Mouse (Mus musculus) CH12F3 (cell line): ENCODE measurements around the gene Snai3.

Experiments
- in situ Hi-C: fragments of 300-500 bp; cut with MboI; formaldehyde crosslinking; loops from 2 replicates; pipeline ENCODE4 v1.14.3; 2020; ENCODE audit warnings: low sequenced_read_pairs

The Snai3 gene

DNA sequence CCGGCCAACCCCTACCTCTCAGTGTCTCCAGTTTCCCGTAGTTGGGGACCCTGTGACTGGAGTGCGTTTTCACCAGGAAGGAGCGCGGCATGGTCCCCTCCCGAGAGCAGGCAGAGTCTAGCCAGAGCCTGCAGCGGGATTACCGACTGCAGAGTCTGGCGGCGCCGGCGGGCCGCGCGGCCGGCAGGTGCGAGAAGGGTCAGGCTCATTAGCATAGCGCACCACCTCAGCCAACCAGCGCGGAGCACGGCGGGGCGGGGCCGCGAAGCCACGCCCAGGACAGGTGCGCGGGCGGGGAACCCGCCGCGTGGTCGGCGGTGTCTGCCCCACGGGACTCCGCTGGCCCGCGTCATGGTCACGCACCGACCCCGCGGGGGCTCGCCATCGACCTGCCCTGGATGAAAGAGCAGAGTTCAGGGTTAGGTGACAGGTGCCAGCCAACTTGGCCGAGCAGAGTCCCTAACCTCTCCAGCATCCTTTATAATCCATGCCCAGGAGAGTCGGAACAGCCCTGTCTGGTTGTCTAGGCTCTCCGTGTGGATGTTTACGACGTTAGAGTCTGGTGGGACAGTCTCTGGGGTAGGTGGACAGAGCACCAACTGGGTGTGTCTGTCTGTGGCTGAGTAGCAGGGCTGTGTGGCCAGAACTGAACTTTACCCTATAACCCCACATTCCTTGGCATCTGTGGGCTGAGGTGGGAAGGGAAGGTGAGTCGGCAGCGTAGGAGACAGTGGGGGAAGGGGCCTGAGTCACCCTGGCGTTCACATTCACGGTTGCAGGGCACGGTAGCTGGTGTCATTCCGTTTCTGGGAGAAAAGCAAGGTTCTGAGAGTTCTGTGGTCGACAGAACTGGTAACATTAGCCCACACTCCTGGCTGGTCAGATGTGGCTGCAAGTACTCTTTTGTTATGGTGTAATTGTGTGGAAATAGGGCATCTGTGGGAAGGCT lies at the start of gene Snai3:
Gene Snai3, minus strand, starts transcription at position 210 of the 949 bp plus-strand sequence.
- in situ Hi-C loops: no loop called here

- in situ Hi-C loops: no loop called here
These were observed 40.3 kb upstream of the Snai3 start for GRCm38 (mm10) chr8:122500856-122501255.

DNA sequence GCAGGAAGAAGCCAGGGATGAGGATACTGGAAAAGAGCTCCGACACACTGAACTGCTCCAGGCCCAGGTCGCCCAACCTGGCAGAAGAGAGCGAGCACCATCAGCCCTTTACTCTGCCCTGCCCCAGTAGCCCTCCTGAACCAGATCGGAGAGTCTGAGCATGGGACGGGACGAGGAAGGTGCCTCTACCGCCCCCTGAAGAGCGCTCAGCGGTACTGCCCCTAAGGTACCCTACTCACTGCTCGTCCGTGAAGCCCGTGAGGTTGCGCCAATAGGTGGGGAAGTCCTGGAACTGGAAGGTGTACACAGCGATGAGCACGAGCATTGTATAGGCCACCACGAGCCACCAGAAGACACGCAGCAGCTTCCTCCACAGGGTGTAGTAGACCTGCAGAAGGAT lies 37.4 kb upstream of the Snai3 start:
- in situ Hi-C loops: no loop called here

DNA sequence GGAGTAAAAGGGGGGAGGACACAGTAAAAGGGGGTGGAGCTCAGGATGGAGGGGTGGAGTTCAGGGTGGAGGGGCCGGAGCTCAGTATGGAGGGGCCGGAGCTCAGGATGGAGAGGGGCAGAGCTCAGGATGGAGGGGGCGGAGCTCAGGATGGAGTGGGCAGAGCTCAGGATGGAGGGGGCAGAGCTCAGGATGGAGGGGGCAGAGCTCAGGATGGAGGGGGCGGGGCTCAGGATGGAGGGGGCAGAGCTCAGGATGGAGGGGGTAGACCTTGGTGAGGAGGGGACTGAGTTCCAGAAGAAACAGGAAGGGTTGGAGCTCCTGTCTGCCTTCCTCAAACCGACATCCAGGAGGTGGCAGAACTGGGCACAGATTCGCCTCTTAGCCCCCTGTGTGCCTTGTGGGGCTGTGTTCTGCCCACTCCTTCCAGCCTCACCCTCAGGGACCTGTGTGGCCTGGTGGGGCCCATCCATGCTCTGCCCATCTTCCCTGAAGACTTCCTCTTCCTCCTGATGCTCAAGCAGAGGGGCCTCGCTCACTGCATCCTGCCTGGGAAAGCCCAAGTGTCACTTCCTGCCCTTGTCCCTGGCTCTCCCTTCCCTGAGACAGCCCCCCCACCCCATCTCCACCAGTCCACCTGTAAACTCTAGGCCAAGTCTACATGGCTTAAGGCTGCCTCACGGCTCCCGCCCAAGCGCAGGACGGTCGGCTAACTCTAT lies 36.6 kb upstream of the Snai3 start:
- in situ Hi-C loops: no loop called here

- in situ Hi-C loops: no loop called here
These were observed 27.9 kb upstream of the Snai3 start for GRCm38 (mm10) chr8:122488387-122488786.

GRCm38 (mm10) chr8:122484831-122485230 lies 24.3 kb upstream of the Snai3 start:
- in situ Hi-C loops: no loop called here

DNA sequence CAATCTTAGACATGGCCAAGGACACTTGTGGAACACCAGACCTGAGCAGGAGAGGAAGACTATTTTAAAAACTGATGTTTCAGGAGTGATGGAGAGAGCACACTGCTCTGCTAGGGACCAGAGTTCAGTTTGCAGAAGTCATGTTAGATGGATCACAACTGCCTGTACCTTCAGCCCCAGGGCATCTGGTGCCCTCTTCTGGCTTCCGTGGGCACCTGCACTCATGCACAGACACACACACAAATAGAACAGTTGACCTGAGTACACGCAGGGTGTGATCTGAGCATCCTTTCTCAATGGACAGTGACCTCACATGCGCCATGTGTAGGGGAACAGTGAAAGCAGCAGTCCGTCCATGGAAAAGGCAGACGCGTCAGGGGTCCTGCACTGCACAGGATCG lies 23.3 kb upstream of the Snai3 start:
- in situ Hi-C loops: no loop called here

DNA sequence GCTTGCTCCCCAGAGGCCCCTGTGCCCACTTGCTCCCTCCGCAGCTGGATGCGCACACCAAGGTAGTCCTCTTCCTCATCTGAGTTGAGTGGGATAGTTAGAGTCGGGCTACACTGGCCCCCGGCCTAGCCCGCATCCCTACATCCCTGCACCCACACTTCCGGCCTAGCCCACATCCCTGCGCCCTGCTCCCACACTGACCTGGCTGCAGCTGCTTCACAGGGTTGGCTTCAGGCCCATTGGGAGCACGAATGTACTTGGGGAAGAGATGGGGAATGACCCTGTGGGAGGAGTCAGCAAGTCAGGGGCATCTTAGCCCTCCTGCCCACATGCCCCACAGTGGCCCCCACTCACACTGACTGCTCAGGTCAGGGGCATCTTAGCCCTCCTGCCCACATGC lies 21.9 kb upstream of the Snai3 start:
- in situ Hi-C loops: no loop called here

- in situ Hi-C loops: no loop called here
These were observed 15.2 kb upstream of the Snai3 start, which contains the start of the genes Rnf166 and Ctu2 for GRCm38 (mm10) chr8:122475580-122476320. TSS of gene Rnf166 (minus strand) at chr8:122476064. TSS of gene Ctu2 (plus strand) at chr8:122476143.

DNA sequence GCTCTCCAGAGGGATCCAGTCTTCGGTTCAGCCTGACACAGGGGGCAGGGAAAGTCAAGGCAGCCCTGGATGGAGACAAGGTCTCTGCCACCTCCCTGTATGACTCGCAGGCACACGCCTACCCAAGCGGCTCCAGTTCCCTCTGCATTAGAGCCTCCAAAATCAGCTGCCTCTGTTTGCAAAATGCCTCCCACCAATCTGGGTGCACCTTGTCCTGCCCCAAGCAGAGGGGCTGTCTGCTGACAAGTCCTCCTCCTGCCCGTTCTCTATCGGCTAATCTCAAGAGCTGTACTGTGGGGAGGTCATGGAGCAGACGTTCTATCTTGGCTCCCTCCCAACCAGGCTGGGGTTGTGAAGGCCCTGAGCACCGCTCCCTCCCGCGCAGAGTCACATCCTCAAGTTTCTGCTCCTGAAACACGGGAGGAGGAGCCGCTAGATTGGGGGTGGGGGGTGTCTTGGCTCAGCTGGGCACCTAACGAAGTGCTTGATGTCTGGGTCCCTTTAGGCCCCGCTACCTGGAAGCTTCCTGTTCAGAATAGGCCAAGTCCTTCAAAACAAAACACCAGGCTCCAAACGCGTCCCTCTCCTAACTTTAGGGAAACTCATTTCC lies 14.5 kb upstream of the Snai3 start:
- in situ Hi-C loops: no loop called here

DNA sequence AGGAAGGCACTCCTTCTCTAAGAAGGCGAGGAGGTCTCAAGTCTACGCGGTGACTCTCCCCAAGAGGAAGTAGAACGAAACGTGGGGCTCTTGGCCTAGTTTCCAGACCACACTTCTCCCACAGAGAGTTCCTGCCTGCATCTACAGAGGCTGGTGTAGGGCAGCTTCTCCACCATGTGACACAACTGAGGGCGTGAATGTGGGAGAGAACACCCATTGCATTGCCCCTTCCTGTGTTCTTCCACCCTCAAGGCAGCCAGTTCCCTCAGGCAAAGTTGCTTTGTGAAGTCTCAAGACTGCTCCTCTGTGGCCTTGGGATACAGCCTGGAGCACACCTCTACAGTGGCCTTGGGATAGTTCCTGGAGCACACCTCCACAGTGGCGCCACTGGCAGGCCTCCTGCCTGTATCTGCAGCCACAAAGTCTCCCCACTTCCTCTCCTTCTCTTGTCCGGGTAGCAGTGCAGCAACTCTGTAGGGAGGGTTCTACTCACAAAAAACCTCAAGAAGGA lies 13.4 kb upstream of the Snai3 start:
- in situ Hi-C loops: no loop called here

DNA sequence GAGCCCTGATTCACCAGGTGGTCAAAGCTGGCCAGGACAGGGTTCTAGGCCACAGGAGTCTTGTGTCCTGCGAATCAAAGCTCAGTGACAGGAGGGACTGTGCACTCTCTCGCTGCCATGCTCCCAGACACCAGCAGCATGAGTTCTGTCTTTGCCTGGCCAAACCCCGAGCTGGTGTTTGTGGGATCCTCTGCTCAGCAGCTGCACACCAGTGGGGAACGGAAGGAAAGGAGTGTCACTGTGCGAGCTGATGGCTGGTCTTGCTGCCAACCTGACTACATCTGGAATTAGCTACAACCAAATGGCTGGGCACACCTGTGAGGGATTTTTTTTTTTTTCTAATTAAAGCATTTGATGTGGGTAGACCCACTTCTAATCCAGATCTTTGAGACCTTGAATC lies 10.2 kb upstream of the Snai3 start:
- in situ Hi-C loops: no loop called here

DNA sequence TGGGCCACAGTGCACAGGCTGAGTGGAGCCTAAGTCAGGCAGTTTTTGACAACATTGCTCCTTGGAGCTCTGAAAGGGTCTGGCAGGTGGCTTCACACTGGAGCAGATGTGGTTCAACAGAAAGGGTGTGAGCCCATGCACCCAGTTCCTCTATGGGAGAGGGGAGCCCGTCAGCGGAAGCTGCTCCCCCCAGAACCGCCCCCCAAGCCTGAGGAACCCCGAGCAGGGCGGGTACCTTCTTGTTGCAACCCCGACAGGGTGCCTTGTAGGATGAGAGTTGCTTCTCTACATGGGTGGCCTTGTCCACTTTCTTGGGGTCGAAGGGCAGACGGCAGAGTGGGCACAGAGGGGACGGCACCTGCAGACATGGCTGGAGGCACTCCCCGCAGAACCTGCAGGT lies 9.4 kb upstream of the Snai3 start:
- in situ Hi-C loops: no loop called here

GRCm38 (mm10) chr8:122469407-122469806 lies 8.9 kb upstream of the Snai3 start:
- in situ Hi-C loops: no loop called here

- in situ Hi-C loops: no loop called here
These were observed 7.3 kb upstream of the Snai3 start for GRCm38 (mm10) chr8:122467816-122468215.

DNA sequence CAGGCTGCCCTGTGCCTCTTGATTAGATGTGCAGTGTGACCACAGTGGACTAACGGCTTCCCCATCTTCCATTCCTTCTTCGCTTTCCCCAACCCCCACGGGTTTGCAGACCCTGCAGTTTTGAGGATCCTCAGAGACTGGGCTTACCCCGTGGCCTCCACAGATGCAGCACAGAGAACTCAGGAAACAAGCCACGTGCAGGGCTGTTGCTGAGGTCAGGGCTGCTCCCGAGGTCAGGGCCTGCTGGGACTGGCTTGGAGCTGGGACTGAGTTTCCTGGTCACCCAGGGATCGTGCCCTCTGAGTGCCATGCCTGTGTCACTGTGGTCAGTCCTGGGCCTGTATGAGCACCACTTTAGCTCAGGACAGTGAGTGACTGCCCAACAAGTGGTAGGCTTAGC lies 4.5 kb upstream of the Snai3 start:
- in situ Hi-C loops: no loop called here

GRCm38 (mm10) chr8:122463651-122464640 lies 3.4 kb upstream of the Snai3 start:
- in situ Hi-C loops: no loop called here

GRCm38 (mm10) chr8:122462510-122462909 lies 2.0 kb upstream of the Snai3 start:
- in situ Hi-C loops: no loop called here

DNA sequence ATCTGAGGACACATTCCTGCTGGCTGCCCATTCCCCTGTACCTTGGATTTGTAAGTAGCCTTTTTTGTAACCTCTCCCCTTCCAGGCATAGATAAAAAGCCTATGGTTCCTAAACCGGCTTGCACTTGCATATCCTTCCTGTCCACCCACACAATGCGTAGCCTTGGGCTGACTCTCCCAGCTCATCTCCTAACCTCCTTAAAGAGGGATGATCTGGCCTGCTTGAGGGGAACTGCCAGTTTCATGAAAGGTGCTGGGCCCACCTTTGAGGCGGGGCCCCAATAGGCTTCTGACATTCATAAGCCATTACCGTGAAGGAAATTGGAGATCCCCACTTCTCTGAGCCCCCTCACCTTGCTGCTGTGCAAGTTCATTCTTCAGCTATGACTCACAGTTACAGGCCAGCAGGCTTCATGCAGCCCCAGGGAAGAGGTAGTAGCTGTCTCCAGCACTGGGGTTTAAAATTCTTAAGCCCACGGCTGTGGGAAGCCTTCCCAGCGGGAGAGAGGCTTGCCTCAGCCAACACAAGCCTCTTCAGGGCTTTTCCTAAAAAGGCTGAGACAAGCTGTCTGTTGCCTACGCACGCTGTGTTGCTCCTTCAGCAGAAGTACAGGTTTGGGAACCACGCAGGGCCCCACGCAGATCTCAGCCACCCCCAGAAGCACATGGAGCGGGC lies 1.1 kb upstream of the Snai3 start:
- in situ Hi-C loops: no loop called here
